Mouse (Mus musculus) liver, embryonic 16.5 days (tissue): ENCODE results near the gene Klf5. TPM values are rescaled to one million over a fixed set of nuclear protein-coding genes. Genes with fewer than 3 reads are reported as not detected.

ENCODE experiments used
- ATAC-seq: fragments of 200-750 bp; cut with Nextera tagmentation; 2 replicates; pipeline ENCODE4 v1.8.0; 2017; ENCODE audit warnings: low read depth, mild to moderate bottlenecking, moderate number of reproducible peaks, moderate library complexity
- H3K27ac ChIP-seq: fragments of 300-500 bp; sonication (generic); 2 replicates; pipeline ENCODE4 v1.5.1; 2014; ENCODE audit warnings: mild to moderate bottlenecking, low read length
- H3K27me3 ChIP-seq: fragments of 300-500 bp; sonication (generic); 2 replicates; pipeline ENCODE4 v1.6.1; 2014; ENCODE audit warnings: low read depth, low read length, mixed read lengths; ENCODE audit not compliant: control insufficient read depth, insufficient read depth
- H3K36me3 ChIP-seq: fragments of 300-500 bp; sonication (generic); 2 replicates; pipeline ENCODE4 v1.6.1; 2014; ENCODE audit warnings: mild to moderate bottlenecking; ENCODE audit not compliant: control insufficient read depth, insufficient read depth
- H3K4me1 ChIP-seq: fragments of 300-500 bp; sonication (generic); 2 replicates; pipeline ENCODE4 v1.6.1; 2014; ENCODE audit warnings: low read depth, low read length, mixed read lengths; ENCODE audit not compliant: control insufficient read depth
- H3K4me2 ChIP-seq: fragments of 300-500 bp; sonication (generic); 2 replicates; pipeline ENCODE4 v1.6.1; 2014; ENCODE audit warnings: low read depth, low read length, mixed read lengths
- H3K4me3 ChIP-seq: fragments of 300-500 bp; sonication (generic); 2 replicates; pipeline ENCODE4 v1.5.1; 2014; ENCODE audit warnings: low read depth, mild to moderate bottlenecking, low read length
- H3K9ac ChIP-seq: fragments of 300-500 bp; sonication (generic); 2 replicates; pipeline ENCODE4 v1.6.1; 2014; ENCODE audit warnings: low read depth, low read length
- H3K9me3 ChIP-seq: fragments of 300-500 bp; sonication (generic); replicated peaks from 2 replicates; pipeline ENCODE4 v1.6.1; 2016; ENCODE audit warnings: low read length; ENCODE audit not compliant: control insufficient read depth
- WGBS: fragments of 180-500 bp; shearing (Covaris S2); extraction: QIAGEN DNeasy Blood & Tissue Kit; methylation state at CpG from one replicate; pipeline ENCODE4 v1.1.7; 2014; ENCODE audit not compliant: insufficient replicate concordance; 5-methylcytosine and 5-hydroxymethylcytosine counted together
- polyA plus RNA-seq: library from polyadenylated mRNA; unstranded; fragments of >200 nt; fragmentation: Nextera tagmentation; extraction: Ambion mirVana; gene quantifications from 2 replicates; pipeline ENCODE4 v1.2.1, GENCODE M21; 2015

Klf5 gene
- polyA plus RNA-seq, 1 experiment from 2014 or later, result 2.4 TPM

DNA sequence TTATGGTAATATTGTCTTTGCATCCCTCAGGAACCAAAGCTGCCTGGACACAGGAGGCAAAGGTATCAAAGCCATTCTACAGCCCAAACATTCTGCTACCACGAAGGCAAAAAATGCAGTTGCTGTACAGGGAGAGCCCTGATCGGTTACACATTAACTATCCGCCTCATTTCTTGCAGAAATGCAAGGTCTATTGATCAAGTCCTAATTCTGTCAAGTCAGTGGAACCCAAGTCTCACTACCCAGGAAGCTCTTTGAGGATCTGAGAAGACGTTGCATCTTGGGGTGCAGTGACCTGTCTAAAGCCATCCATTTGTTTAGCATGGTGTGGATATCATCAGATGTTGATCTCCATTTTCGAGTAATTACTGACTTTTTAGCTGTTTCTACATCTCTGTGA, 18.1 kb upstream of the Klf5 start:
- no peak overlapping the region for H3K4me2 ChIP-seq
- H3K9ac ChIP-seq, result no peak overlapping the region
- H3K4me3 ChIP-seq, result no peak overlapping the region
- H3K9me3 ChIP-seq, result no peaks in the 10 kb centered on the region
- H3K27me3 ChIP-seq, result no peaks in the 10 kb centered on the region
- 50% methylated on average over 5 of the region's 5 CpGs for WGBS
- H3K36me3 ChIP-seq, result no peaks in the 10 kb centered on the region
- no peak overlapping the region for H3K27ac ChIP-seq
- no peaks in the 10 kb centered on the region for H3K4me1 ChIP-seq
- ATAC-seq, result no peak

- no peak overlapping the region for H3K4me3 ChIP-seq
- H3K9ac ChIP-seq, result no peak overlapping the region
- no peaks in the 10 kb centered on the region for H3K4me1 ChIP-seq
- 28% methylated on average over 5 of the region's 5 CpGs for WGBS
- no peak overlapping the region for H3K27ac ChIP-seq
- no peaks in the 10 kb centered on the region for H3K27me3 ChIP-seq
- H3K36me3 ChIP-seq, result no peaks in the 10 kb centered on the region
- H3K4me2 ChIP-seq, result no peak overlapping the region
- H3K9me3 ChIP-seq, result no peaks in the 10 kb centered on the region
- ATAC-seq, result no peak
Measured at GRCm38 (mm10) chr14:99280825-99281433, 17.6 kb upstream of the Klf5 start.

DNA sequence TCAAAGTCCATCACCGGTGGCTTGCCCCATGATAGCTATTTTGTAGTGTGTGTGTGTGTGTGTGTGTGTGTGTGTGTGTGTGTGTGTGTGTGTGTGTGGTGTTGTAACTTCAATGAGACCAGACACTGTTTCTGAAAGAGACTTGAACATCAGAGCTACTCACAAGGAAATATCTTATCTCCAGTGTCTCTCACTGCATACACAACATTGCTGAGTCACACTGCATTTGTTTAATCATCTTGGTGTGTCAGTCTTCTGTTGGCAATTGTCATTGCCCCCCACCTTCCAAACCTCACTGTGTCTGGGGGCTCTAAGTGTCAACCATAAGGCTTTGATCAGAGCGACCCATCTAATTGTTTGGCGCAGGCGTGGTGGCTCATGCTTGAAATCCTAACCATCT, 13.0 kb upstream of the Klf5 start:
- ATAC-seq, result no peak
- 53% methylated on average over 4 of the region's 4 CpGs for WGBS
- Histone ChIP-seq H3K9me3 (no peaks in the 10 kb centered on the region), H3K27ac (no peak overlapping the region), H3K4me3 (no peak overlapping the region), H3K27me3 (no peaks in the 10 kb centered on the region), H3K9ac (no peak overlapping the region), H3K36me3 (no peaks in the 10 kb centered on the region), H3K4me1 (no peaks in the 10 kb centered on the region), H3K4me2 (no peak overlapping the region)

DNA sequence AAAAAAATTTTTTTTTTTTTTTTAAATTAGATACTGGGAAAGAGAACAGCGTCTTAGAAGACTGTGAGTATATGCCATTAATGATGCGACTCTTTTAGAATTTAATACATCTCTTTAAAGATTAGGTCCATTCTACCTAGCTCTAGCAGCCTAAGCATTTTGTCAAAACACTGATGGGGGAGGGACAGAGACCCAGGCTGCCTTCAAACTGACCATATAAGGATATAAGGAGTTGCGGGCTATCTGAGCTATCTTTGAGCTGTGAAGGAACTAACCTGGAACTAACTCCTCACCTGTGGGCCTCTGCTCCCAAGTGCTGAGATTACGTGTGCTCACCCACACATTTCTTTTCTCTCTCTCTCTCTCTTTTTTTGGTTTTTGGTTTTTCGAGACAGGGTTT, 6.3 kb upstream of the Klf5 start:
- H3K27me3 ChIP-seq, result no peaks in the 10 kb centered on the region; the same call in 1 of the 2 replicates
- H3K4me2 ChIP-seq, result no peak overlapping the region
- 75% methylated on average over 5 of the region's 5 CpGs for WGBS

GRCm38 (mm10) chr14:99294424-99294823, 4.1 kb upstream of the Klf5 start:
- H3K4me3 ChIP-seq, result no peak overlapping the region
- no peak overlapping the region for H3K27ac ChIP-seq
- 67% methylated on average over 8 of the region's 8 CpGs for WGBS
- H3K9ac ChIP-seq, result no peak overlapping the region
- H3K9me3 ChIP-seq, result no peaks in the 10 kb centered on the region
- no peaks in the 10 kb centered on the region for H3K36me3 ChIP-seq
- ATAC-seq, result no peak
- no peak overlapping the region for H3K4me2 ChIP-seq
- H3K4me1 ChIP-seq, result peaks cover 3% of the 10 kb centered on the region
- peaks cover 21% of the 10 kb centered on the region for H3K27me3 ChIP-seq

More for the DNA sequence above, 6.3 kb upstream of the Klf5 start:
- ATAC-seq, result no peak
- H3K36me3 ChIP-seq, result no peaks in the 10 kb centered on the region
- H3K4me3 ChIP-seq, result no peak overlapping the region
- H3K9ac ChIP-seq, result no peak overlapping the region
- H3K4me1 ChIP-seq, result no peaks in the 10 kb centered on the region
- no peaks in the 10 kb centered on the region for H3K9me3 ChIP-seq
- no peak overlapping the region for H3K27ac ChIP-seq

GRCm38 (mm10) chr14:99295606-99296341, 2.7 kb upstream of the Klf5 start:
- WGBS, result 52% methylated on average over 15 of the region's 15 CpGs
- Histone ChIP-seq H3K27ac (no peak overlapping the region), H3K4me2 (no peak overlapping the region)

DNA sequence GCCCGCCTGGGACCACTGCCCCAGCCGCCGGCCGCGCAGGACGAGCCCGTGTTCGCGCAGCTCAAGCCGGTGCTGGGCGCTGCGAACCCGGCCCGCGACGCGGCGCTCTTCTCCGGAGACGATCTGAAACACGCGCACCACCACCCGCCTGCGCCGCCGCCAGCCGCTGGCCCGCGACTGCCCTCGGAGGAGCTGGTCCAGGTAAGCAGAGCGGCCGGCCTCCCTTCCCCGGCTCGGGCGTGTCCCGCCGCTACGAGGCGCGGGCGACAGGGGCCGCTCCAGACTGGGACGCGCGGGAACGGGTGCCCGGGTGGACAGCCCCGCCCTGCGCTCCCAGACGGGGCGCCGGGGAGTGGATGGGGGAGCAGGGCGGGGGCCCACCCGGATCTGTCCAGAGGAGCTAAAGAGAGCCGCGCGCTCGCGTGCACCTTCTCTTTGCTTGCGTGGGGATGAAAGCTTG, 561 bp downstream of the Klf5 start:
- WGBS, result under 1% methylated on average over 48 of the region's 60 CpGs
- peak overlapping the region; percentile 99 for H3K4me2 ChIP-seq
- ATAC-seq, result peak; percentile 68
- H3K4me3 ChIP-seq, result peak overlapping the region; percentile 72
- peaks cover 3% of the 10 kb centered on the region for H3K4me1 ChIP-seq
- H3K27me3 ChIP-seq, result peaks cover 32% of the 10 kb centered on the region
- peak overlapping the region; percentile 71 for H3K9ac ChIP-seq
- H3K36me3 ChIP-seq, result no peaks in the 10 kb centered on the region
- peak overlapping the region; percentile 37; the same call in 1 of the 2 replicates for H3K27ac ChIP-seq
- H3K9me3 ChIP-seq, result no peaks in the 10 kb centered on the region

More at GRCm38 (mm10) chr14:99295606-99296341, 2.7 kb upstream of the Klf5 start:
- Histone ChIP-seq H3K27me3 (peaks cover 32% of the 10 kb centered on the region), H3K4me3 (no peak overlapping the region), H3K36me3 (no peaks in the 10 kb centered on the region), H3K9me3 (no peaks in the 10 kb centered on the region), H3K9ac (no peak overlapping the region), H3K4me1 (peaks cover 3% of the 10 kb centered on the region)
- no peak for ATAC-seq

DNA sequence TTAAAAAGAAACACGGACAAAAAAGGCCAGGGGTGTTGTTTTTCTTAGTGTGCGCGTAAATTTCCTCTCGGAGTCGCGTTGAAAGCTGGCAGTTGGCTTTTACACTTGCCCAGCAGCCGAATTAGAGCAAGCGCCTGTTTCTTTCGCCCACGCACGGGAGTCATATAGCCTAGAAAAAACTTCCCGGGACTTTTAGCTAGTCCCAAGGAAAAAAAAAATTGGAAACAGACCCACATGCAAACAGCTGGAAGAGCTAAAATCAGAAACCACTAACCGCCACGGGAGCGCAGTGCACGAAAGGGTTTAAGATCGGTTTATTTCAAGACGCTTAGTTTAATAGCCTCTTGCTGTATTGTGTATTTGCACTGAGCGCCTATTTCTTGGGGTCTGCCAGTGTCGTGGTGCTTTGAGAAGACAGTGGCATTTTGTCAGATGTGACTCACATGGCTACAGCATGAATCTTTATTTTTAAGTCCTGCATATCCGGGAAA, 1.3 kb downstream of the Klf5 start:
- peaks cover 3% of the 10 kb centered on the region for H3K4me1 ChIP-seq
- 8% methylated on average over 21 of the region's 21 CpGs for WGBS
- peak overlapping the region; percentile 99 for H3K4me2 ChIP-seq
- ATAC-seq, result no peak
- H3K27me3 ChIP-seq, result peaks cover 32% of the 10 kb centered on the region
- H3K9me3 ChIP-seq, result no peaks in the 10 kb centered on the region
- H3K27ac ChIP-seq, result no peak overlapping the region
- H3K9ac ChIP-seq, result peak overlapping the region; percentile 71
- no peaks in the 10 kb centered on the region for H3K36me3 ChIP-seq
- peak overlapping the region; percentile 72 for H3K4me3 ChIP-seq

- no peak for ATAC-seq
- 48% methylated on average over 11 of the region's 11 CpGs for WGBS
- Histone ChIP-seq H3K4me2 (no peak overlapping the region), H3K9ac (no peak overlapping the region), H3K4me3 (no peak overlapping the region), H3K27ac (no peak overlapping the region), H3K9me3 (no peaks in the 10 kb centered on the region), H3K27me3 (peaks cover 32% of the 10 kb centered on the region), H3K4me1 (peaks cover 5% of the 10 kb centered on the region), H3K36me3 (no peaks in the 10 kb centered on the region)
Measured at GRCm38 (mm10) chr14:99301472-99301871, 3.0 kb downstream of the Klf5 start.
